Mouse (Mus musculus): Measurements from ENCODE around the gene Zfp57. TPM values are rescaled to one million over a fixed set of nuclear protein-coding genes. Genes with fewer than 3 reads are reported as not detected.
"Not testable (repeated sequence)": the region's sequence is repeated elsewhere in the genome, so short reads cannot be mapped to it uniquely, and the experiment has no call there.

The Zfp57 gene
- polyA plus RNA-seq, 1 experiment from 2014 or later, result 41.3 TPM

- Histone ChIP-seq H3K27ac (ENCODE audit: low read length) (no peak overlapping the region), H3K9me3 (ENCODE audit: control insufficient read depth, low read length) (no peaks in the 10 kb centered on the region), H3K4me2 (ENCODE audit: low read depth, low read length) (no peak overlapping the region), H3K4me1 (ENCODE audit: control insufficient read depth, insufficient read depth, low read length) (no peaks in the 10 kb centered on the region), H3K4me3 (ENCODE audit: low read length) (no peak overlapping the region), H3K27me3 (replicated peaks; ENCODE audit: control insufficient read depth, insufficient read depth, low read length) (no peaks in the 10 kb centered on the region), H3K9ac (ENCODE audit: low read depth, low read length) (no peak overlapping the region), H3K36me3 (ENCODE audit: control insufficient read depth, insufficient read depth, low read length) (no peaks in the 10 kb centered on the region)
- WGBS, result 83% methylated on average over 3 of the region's 3 CpGs
- ATAC-seq, result no peak
These were observed 28.2 kb upstream of the Zfp57 start for GRCm38 (mm10) chr17:36972791-36973190.

GRCm38 (mm10) chr17:36973271-36973787, 27.6 kb upstream of the Zfp57 start:
- no peak for ATAC-seq
- WGBS, result 71% methylated on average over 8 of the region's 8 CpGs
- no peak overlapping the region for H3K4me3 ChIP-seq (ENCODE audit: low read length)
- H3K36me3 ChIP-seq (ENCODE audit: control insufficient read depth, insufficient read depth, low read length), result no peaks in the 10 kb centered on the region
- H3K9me3 ChIP-seq (ENCODE audit: control insufficient read depth, low read length), result no peaks in the 10 kb centered on the region
- no peak overlapping the region for H3K9ac ChIP-seq (ENCODE audit: low read depth, low read length)
- no peaks in the 10 kb centered on the region for H3K4me1 ChIP-seq (ENCODE audit: control insufficient read depth, insufficient read depth, low read length)
- no peak overlapping the region for H3K4me2 ChIP-seq (ENCODE audit: low read depth, low read length)
- H3K27ac ChIP-seq (ENCODE audit: low read length), result no peak overlapping the region
- no peaks in the 10 kb centered on the region for H3K27me3 ChIP-seq (replicated peaks; ENCODE audit: control insufficient read depth, insufficient read depth, low read length)

GRCm38 (mm10) chr17:36981221-36981813, 19.6 kb upstream of the Zfp57 start, which contains the start of gene 2410137M14Rik:
Gene 2410137M14Rik, minus strand, starts transcription at chr17:36981237.
- Histone ChIP-seq H3K9me3 (ENCODE audit: control insufficient read depth, low read length) (no peaks in the 10 kb centered on the region), H3K4me3 (ENCODE audit: low read length) (peak within 1 kb of the TSS; percentile 30), H3K36me3 (ENCODE audit: control insufficient read depth, insufficient read depth, low read length) (no peaks in the 10 kb centered on the region), H3K4me1 (ENCODE audit: control insufficient read depth, insufficient read depth, low read length) (peaks cover 14% of the 10 kb centered on the region; the same call in 1 of the 2 replicates), H3K27me3 (replicated peaks; ENCODE audit: control insufficient read depth, insufficient read depth, low read length) (no peaks in the 10 kb centered on the region), H3K9ac (ENCODE audit: low read depth, low read length) (no peak within 1 kb of the TSS; the same call in 1 of the 2 replicates), H3K4me2 (ENCODE audit: low read depth, low read length) (peak within 1 kb of the TSS; percentile 53), H3K27ac (ENCODE audit: low read length) (no peak within 1 kb of the TSS)
- peak; percentile 66 for ATAC-seq
- WGBS, result 10% methylated on average over 18 of the region's 18 CpGs

- no peaks in the 10 kb centered on the region for H3K9me3 ChIP-seq (ENCODE audit: control insufficient read depth, low read length)
- WGBS, result 9% methylated on average over 4 of the region's 4 CpGs
- no peak overlapping the region; the same call in 1 of the 2 replicates for H3K9ac ChIP-seq (ENCODE audit: low read depth, low read length)
- peak overlapping the region; percentile 30 for H3K4me3 ChIP-seq (ENCODE audit: low read length)
- ATAC-seq, result peak; percentile 45; the same call in 1 of the 2 replicates
- H3K27ac ChIP-seq (ENCODE audit: low read length), result no peak overlapping the region
- H3K4me2 ChIP-seq (ENCODE audit: low read depth, low read length), result peak overlapping the region; percentile 53
- H3K4me1 ChIP-seq (ENCODE audit: control insufficient read depth, insufficient read depth, low read length), result peaks cover 14% of the 10 kb centered on the region; the same call in 1 of the 2 replicates
- no peaks in the 10 kb centered on the region for H3K36me3 ChIP-seq (ENCODE audit: control insufficient read depth, insufficient read depth, low read length)
- no peaks in the 10 kb centered on the region for H3K27me3 ChIP-seq (replicated peaks; ENCODE audit: control insufficient read depth, insufficient read depth, low read length)
These were observed 19.1 kb upstream of the Zfp57 start for GRCm38 (mm10) chr17:36981845-36982244.

- Histone ChIP-seq H3K36me3 (ENCODE audit: control insufficient read depth, insufficient read depth, low read length) (no peaks in the 10 kb centered on the region), H3K27me3 (replicated peaks; ENCODE audit: control insufficient read depth, insufficient read depth, low read length) (peaks cover 3% of the 10 kb centered on the region; the same call in 1 of the 2 replicates), H3K9me3 (ENCODE audit: control insufficient read depth, low read length) (no peaks in the 10 kb centered on the region), H3K4me2 (ENCODE audit: low read depth, low read length) (peak overlapping the region; percentile 53; the same call in 1 of the 2 replicates), H3K4me3 (ENCODE audit: low read length) (no peak overlapping the region), H3K4me1 (ENCODE audit: control insufficient read depth, insufficient read depth, low read length) (peaks cover 14% of the 10 kb centered on the region; the same call in 1 of the 2 replicates), H3K27ac (ENCODE audit: low read length) (no peak overlapping the region), H3K9ac (ENCODE audit: low read depth, low read length) (no peak overlapping the region)
- WGBS, result 38% methylated on average over 5 of the region's 5 CpGs
- ATAC-seq, result peak; percentile 53
These were observed 18.5 kb upstream of the Zfp57 start for GRCm38 (mm10) chr17:36982253-36983155.

GRCm38 (mm10) chr17:36988475-36988874, 12.5 kb upstream of the Zfp57 start:
- Histone ChIP-seq H3K9me3 (ENCODE audit: control insufficient read depth, low read length) (no peaks in the 10 kb centered on the region), H3K4me1 (ENCODE audit: control insufficient read depth, insufficient read depth, low read length) (no peaks in the 10 kb centered on the region), H3K27me3 (replicated peaks; ENCODE audit: control insufficient read depth, insufficient read depth, low read length) (peaks cover 17% of the 10 kb centered on the region; the same call in 1 of the 2 replicates), H3K4me3 (ENCODE audit: low read length) (peak overlapping the region; percentile 26), H3K36me3 (ENCODE audit: control insufficient read depth, insufficient read depth, low read length) (no peaks in the 10 kb centered on the region), H3K27ac (ENCODE audit: low read length) (no peak overlapping the region), H3K9ac (ENCODE audit: low read depth, low read length) (0 out of 2 replicates have a peak overlapping the region, but pooled peaks have one; percentile 48), H3K4me2 (ENCODE audit: low read depth, low read length) (peak overlapping the region; percentile 50)
- WGBS, result 7% methylated on average over 24 of the region's 24 CpGs
- peak; percentile 58 for ATAC-seq

- ATAC-seq, result no peak
- H3K4me2 ChIP-seq (ENCODE audit: low read depth, low read length), result peak within 1 kb of the TSS; percentile 50
- no peaks in the 10 kb centered on the region for H3K9me3 ChIP-seq (ENCODE audit: control insufficient read depth, low read length)
- peaks cover 17% of the 10 kb centered on the region; the same call in 1 of the 2 replicates for H3K27me3 ChIP-seq (replicated peaks; ENCODE audit: control insufficient read depth, insufficient read depth, low read length)
- 0 out of 2 replicates have a peak within 1 kb of the TSS, but pooled peaks have one; percentile 48 for H3K9ac ChIP-seq (ENCODE audit: low read depth, low read length)
- WGBS, result 26% methylated on average over 5 of the region's 5 CpGs
- no peak within 1 kb of the TSS for H3K27ac ChIP-seq (ENCODE audit: low read length)
- no peaks in the 10 kb centered on the region for H3K4me1 ChIP-seq (ENCODE audit: control insufficient read depth, insufficient read depth, low read length)
- no peaks in the 10 kb centered on the region for H3K36me3 ChIP-seq (ENCODE audit: control insufficient read depth, insufficient read depth, low read length)
- H3K4me3 ChIP-seq (ENCODE audit: low read length), result peak within 1 kb of the TSS; percentile 26
These were observed 11.5 kb upstream of the Zfp57 start, which contains the start of gene H2-M5 for GRCm38 (mm10) chr17:36989437-36989836. Gene H2-M5, minus strand, starts transcription at chr17:36989537.

GRCm38 (mm10) chr17:36990630-36991029, 10.3 kb upstream of the Zfp57 start:
- ATAC-seq, result not testable (repeated sequence)
- 93% methylated on average over 6 of the region's 6 CpGs for WGBS
- H3K27me3 ChIP-seq (replicated peaks; ENCODE audit: control insufficient read depth, insufficient read depth, low read length), result peaks cover 17% of the 10 kb centered on the region; the same call in 1 of the 2 replicates

More at GRCm38 (mm10) chr17:36990630-36991029, 10.3 kb upstream of the Zfp57 start:
- H3K9ac ChIP-seq (ENCODE audit: low read depth, low read length); H3K4me1 ChIP-seq (ENCODE audit: control insufficient read depth, insufficient read depth, low read length); H3K27ac ChIP-seq (ENCODE audit: low read length); H3K4me3 ChIP-seq (ENCODE audit: low read length); H3K4me2 ChIP-seq (ENCODE audit: low read depth, low read length); H3K9me3 ChIP-seq (ENCODE audit: control insufficient read depth, low read length); H3K36me3 ChIP-seq (ENCODE audit: control insufficient read depth, insufficient read depth, low read length): not testable (repeated sequence)
